Mouse (Mus musculus) T-helper 1 cell (primary cell): Measurements from ENCODE around the gene Lce1a1.
"Not testable (repeated sequence)": the region's sequence is repeated elsewhere in the genome, so short reads cannot be mapped to it uniquely, and the experiment has no call there.

Source experiments
- in situ Hi-C: fragments of 300-600 bp; cut with MboI, MseI; formaldehyde crosslinking; loops from one replicate; pipeline ENCODE4 v1.15.1; 2025; ENCODE audit warnings: high pct_unique_total_duplicates

The Lce1a1 gene

DNA sequence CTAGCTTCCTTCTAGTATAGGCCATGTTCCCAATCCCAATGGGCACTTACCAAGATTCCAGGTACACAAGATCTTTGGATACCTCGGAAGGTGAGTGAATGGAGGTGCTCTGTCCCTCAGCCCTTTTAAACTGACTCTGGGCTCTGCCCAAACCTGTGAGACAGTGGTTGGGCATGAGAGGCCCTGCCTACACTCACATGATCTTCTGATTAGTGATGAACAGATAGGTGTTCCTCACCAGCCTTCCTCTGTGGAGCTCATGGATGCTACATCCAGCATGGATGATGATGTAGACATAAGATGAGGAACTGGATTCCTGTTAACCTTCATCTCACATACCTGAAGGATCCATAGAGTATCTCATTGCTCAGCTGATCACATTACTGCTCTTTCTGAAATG is at the start of gene Lce1a1:
Gene Lce1a1 (minus strand): TSS at position 101 of the 400 bp plus-strand sequence.
- in situ Hi-C loops: no loop called here

DNA sequence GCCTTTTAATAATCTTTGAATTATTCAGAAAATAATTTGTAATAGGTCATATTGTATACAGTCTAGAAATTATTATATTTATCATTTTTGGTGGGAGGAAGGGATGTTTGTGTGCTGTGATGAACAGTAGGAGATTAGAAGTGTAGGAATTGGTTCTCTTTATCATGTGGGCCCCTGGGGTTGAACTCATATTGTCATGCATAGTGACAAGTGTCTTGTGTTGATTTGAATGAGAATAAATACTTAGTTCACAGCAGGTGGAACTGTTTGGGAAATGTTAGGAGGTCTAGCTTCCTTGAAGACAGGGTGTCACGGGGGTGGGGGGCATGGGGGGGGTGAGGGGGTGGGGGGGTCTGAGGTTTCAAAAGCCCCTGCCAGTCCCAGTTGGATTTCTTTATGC is 46.5 kb upstream of the Lce1a1 start:
- in situ Hi-C loops: no loop called here

DNA sequence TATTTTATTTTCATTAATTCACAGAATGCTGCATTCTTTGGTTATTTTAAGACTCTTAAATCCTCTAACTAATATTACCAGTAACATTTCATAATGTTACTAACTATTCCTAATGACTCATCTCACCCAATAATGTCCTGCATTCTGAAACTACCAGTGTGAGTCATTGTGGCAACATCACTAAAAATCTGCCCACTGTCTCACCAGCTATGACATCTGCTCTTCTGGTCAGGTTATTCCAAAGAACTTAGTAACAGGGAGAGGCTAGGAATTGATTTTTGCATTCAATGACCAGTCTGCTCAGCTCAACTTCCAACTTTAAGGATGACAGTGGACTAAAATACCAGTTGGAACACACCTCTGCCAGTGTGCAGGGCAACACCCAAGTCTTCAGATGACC is 43.6 kb upstream of the Lce1a1 start:
- in situ Hi-C loops: no loop called here

DNA sequence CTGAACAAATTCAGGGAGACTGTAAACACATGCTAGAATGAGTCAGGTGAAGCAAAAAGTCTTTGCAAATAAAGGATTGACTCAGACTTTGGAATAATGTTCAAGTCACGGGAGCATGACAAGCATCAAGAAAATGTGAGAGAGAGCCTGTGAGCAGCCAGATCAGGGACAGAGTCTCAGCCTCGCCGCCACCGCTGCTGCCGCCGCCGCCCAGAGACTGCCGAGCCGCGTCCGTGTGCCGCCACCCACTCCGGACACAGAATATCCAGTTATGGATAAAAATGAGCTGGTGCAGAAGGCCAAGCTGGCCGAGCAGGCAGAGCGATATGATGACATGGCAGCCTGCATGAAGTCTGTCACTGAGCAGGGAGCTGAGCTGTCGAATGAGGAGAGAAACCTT is 41.0 kb upstream of the Lce1a1 start:
- in situ Hi-C loops: not testable (repeated sequence)

DNA sequence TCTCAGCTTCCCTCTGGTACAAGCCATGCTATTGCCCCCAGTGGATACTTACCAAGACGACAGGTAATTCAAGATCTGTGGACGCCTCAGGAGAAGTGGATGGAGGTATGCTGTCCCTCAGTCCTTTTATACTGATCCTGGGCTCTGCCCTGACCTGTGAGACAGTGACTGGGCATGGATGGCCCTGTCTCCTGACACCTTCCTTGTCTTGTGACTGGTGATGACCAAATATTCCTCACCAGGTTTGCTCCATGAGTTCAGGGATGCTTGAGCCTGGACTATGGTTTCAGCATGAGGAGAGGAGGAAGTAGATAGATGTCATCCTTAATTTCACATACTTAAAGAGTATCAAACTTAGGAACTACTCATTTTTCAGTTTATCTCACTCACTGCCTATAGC is 39.0 kb upstream of the Lce1a1 start, which contains the start of gene Lce1d:
Gene Lce1d (minus strand): TSS at position 101 of the 400 bp plus-strand sequence.
- in situ Hi-C loops: no loop called here

DNA sequence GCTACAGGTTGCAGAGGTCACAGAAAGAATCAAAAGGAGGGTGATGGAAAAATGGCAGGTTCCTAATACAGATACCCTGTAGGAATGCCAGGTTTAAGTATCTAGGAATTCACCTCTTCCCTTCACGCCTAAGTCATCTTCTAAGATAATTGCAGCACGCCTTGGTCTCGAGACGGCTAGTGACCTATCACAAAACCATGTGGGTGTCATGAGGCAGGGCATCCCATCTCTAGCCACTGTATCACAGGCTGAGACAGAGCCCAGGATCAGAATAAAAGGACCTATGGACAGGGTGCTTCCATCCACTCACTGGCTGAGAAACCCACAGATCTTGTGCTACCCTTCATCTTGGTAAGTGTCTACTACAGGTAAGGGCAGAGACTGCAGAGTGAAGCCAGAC is 30.8 kb upstream of the Lce1a1 start, which contains the start of gene Lce1c:
Gene Lce1c (plus strand): TSS at position 301 of the 400 bp plus-strand sequence.
- in situ Hi-C loops: no loop called here

DNA sequence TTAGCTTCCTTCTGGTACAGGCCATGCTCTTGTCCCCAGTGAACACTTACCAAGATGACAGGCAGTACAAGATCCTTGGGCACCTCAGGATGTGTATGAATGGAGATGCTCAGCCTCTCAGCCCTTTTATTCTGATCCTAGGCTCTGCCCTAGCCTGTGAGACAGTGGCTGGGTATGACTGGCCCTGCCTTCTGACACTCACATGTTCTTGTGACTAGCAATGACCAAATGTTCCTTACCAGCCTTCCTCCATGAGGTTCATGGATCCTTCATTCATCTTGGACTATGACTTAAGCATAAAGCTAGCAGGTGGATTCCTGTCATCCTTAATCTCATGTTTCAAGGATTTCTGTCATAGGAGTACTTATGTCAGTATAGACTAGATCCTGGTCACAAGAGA is 22.1 kb upstream of the Lce1a1 start, which contains the start of gene Lce1a2:
Gene Lce1a2 (minus strand): TSS at position 101 of the 400 bp plus-strand sequence.
- in situ Hi-C loops: no loop called here

DNA sequence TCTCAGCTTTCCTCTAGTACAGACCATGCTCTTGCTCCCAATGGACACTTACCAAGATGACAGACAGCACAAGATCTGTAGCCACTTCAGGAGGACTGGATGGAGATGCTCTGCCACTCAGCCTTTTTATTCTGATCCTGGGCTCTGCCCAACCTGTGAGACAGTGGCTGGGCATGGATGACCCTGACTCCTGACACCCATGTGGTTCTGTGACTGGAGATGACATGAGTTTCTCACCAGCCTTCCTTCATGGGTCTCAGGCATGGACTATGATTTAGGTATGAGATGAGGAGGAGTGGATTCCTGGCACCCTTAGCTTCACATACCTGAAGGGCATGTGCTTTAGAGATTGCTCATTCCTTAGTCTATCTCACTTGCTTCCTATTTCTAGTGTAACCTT is 8.7 kb upstream of the Lce1a1 start, which contains the start of gene Lce1b:
Gene Lce1b (minus strand): TSS at position 101 of the 400 bp plus-strand sequence.
- in situ Hi-C loops: no loop called here

DNA sequence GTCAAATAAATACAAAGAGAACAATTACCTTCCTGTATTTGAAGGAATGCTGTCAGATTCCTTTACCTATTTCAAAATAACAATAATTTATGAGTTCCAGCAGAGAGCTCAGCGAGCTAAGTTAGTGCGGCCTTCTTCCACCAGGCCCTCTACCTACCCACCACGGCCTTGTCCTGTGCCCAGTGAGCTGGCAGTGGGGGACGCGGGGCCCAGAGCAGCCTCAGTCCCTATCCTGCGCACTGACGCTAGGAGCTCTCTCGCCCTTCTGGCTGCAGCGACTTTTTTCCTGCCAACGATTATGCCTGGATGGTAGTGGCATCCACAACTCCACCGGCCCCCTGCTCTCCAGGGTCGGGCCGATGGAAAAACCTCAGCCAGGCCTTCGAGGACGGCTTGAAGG is 8.3 kb downstream of the Lce1a1 start:
- in situ Hi-C loops: no loop called here

DNA sequence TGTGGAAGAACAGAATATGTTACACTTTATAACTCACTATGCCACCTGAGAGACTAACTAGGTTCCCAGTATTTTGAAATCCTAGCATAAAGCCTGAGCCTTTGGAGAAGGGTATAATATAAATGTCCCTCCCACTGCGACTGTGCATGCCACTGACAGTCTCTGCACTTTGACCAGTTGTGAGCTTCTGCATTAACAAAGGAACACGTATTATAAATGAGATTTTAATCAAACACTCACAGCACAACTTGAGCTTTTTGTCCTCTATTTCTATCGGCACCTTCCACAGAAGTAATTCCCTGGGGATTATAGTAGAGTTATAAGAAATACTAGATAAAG is 9.5 kb downstream of the Lce1a1 start:
- in situ Hi-C loops: no loop called here

DNA sequence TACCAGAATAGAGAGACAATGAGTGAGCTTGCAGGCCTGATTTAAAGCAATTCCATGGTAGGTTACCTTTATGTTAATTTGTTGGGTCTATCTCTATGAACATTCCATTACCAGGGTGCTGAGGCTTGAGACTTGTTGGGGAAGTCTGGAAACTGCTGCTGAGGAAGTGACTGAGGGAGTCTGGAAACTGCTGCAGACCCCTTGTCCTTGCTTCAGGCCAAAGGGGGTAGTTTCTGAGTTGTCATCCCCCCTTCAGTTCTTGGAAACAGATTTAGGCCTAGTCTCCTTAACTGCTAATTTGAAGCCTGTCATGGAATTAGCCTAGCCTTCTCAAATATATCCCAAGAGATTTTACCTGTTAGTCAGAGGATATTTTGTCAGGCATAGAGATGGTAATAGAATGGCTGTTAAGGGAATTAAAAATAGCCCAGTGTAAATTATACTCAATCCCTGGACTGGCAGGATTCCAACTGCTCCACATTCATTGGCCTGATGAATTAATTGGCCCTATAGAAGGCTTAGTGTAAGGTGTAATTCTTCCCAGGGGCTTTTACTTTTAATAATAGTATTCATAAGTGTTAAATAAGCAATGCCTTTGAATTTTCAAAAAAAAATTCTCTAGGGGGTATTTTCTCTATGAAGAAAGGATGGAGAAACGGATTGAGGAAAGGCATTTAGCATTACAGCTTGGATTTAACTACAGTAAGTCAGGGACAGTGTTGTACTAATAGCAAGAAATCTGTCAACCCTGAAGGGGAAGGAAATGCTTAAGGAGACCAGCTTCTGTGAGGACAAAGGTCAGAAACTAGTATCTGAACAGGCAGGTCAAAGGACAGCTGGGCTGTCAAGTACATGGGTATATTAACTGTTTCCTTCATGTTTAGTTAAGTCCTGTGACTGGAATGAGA is 10.1 kb downstream of the Lce1a1 start:
- in situ Hi-C loops: no loop called here

DNA sequence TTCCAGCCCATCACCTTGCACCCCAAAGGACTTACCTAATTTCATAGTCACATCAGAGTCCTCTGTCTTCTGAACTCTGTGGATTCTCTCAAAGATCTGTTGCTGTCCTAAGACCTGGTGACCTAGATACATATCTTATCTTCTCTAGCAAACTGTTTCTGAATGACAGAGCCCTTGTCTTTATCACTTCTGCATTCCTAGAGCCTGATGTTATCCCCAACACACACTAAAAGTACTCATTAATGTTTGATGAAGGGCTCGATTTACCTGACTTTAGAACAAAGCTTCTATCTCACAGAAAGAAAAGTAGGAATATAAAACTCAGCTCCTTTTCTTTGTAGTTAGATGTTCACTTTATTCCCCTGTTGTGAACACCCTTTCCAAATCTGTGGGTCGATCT is 26.5 kb downstream of the Lce1a1 start, which contains the start of gene Lce6a:
Gene Lce6a (minus strand): TSS at position 101 of the 400 bp plus-strand sequence.
- in situ Hi-C loops: no loop called here

DNA sequence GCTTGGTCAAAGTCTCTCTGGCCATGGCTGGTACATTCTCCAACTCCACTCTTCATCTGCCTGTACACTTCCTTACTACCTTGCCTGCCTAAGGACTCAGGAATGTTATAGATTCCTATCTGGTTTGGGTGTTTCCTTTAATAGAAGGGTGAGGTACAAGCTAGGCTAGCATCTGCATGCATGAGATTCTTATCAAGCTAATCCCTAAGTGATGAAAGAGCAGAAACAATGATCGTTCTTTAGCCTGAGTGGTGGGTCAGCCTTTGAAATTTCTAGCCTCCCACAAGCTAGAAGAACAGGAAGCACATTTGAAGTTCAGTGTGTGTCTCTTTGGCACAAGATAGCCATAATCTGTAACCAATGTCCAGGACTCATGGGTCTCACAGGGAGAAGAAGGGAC is 38.3 kb downstream of the Lce1a1 start:
- in situ Hi-C loops: loop anchor here (10.0 kb wide), 1 partner anchor 455 kb away; no protein-coding TSS in a partner anchor

DNA sequence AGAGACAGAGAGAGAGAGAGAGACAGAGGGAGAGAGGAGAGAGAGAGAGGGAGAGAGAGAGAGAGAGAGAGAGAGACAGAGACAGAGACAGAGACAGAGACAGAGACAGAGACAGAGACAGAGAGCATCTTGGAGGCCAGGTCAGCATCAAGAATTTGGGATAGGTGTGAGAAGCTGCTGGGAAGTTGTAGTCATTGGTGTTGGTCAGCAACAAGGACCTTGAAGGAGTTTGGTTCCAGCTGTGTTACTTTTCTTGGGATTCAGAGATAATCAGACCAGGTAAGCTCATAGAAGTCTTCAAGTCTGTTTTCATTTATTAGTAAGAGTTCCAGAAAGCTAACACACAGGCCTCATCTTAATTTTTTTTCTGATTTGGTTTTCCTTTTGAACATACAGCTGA is 40.7 kb downstream of the Lce1a1 start, which contains the start of gene 2210017I01Rik:
Gene 2210017I01Rik (minus strand): TSS at position 101 of the 400 bp plus-strand sequence.
- in situ Hi-C loops: loop anchor here (10.0 kb wide), 1 partner anchor 453 kb away; no protein-coding TSS in a partner anchor

DNA sequence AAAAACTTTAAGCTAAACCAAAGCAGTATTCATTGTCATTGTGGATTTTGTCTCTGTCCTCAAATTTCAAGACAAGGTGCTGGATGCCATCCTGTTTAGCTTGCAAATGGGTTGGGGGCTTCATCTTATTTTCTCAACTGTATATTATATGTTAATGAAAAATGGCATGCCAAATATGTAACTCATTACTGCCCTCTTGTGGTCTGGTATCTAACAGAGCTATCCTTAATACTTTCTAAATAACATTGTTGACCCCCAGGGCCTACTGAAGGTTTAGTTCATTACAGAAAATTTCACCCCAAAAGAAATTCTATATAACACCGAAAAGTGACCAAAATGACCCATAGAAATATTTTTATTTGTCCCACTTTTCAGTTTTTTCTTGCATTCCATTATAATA is 45.9 kb downstream of the Lce1a1 start:
- in situ Hi-C loops: loop anchor here (10.0 kb wide), 1 partner anchor 447 kb away; no protein-coding TSS in a partner anchor

DNA sequence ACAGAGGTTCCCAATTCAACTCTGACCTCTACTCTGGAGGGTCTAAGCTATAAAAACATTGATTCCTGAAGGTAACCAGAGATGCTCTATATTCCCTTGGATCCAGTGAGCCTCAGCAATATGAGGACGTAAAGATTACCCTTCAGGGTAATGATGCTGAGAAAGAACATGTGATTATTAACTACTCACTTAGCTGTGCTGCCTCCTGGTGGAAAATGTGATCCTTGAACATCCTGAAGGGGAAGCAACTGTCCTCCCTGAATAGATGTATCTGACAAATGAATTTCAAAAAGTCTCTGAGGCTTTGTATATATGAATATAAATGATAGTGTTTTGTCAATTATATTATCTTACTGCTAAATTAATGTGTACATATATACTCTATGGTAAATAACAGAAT is 47.7 kb downstream of the Lce1a1 start:
- in situ Hi-C loops: loop anchor here (10.0 kb wide), 1 partner anchor 446 kb away; no protein-coding TSS in a partner anchor

DNA sequence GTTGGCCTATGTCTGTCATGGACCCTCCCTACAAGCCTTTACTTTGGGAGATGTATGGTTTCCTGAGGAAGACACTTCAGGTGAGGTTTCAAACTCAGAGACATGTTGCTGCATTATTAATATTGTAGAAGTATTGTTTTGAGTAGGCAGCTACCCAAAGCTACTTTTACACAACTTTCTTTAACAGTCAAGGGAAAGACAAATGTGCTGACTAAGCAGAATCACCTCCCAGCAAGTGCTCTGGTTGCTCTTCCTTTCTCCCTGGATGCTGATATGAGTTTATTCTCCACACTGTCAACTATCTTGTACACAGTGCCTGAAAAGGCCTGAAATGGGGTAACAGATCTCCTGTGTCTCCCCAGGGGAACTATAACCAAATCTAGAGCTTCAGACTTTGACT is 48.1 kb downstream of the Lce1a1 start:
- in situ Hi-C loops: loop anchor here (10.0 kb wide), 2 partner anchors 205 to 445 kb away; no protein-coding TSS in a partner anchor

DNA sequence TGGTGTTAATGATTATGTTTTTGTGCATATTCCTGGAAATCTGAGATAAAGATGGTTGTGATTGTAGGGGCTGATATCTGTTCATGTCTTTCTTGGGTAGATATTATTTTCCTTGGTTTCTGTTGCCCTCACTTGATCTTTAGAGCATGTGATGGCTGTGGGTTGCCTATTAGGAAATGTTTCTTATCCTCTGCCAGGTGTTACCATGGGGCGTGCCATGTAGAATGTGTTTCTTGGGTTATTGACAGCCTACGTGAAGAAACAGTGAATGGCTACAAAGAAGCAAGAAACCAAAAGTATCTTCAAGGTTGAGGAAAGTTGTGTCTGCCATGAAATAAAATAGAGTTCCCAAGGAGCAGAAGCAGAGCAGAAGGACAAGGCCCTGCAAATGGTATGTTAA is 49.7 kb downstream of the Lce1a1 start:
- in situ Hi-C loops: loop anchor here (10.0 kb wide), 1 partner anchor 204 kb away; no protein-coding TSS in a partner anchor
